In genomic region chr2:157940586-157941185, GRCm38 (mm10) we compare ENCODE assay signal across 11 mouse cellular contexts. TPM values are rescaled to one million over a fixed set of nuclear protein-coding genes. Genes with fewer than 3 reads are reported as not detected.
DNase-seq lines count a peak whose midpoint lies in the region; ATAC-seq lines count a peak whose summit lies in the region.
"Had no signal": no experiment of that assay in that cellular context is flagged by ENCODE, and none has a peak within 500 bp of the region (broad histone marks: within the 10 kb centered on the region; RNA-seq: fewer than 3 reads in every experiment).

No protein-coding gene starts in this region.

- intact Hi-C loops in heart, postnatal 36 days (cut with DNase I): loop anchor here (5.0 kb wide), 1 partner anchor 203 kb away; the partner anchor contains the start of gene Ctnnbl1

- DNase-seq in heart, postnatal 36 days: no peak
- DNase-seq in hindbrain, embryonic 10.5 days (ENCODE audit: low spot score): peak; percentile 25
- DNase-seq in midbrain, embryonic 11.5 days (ENCODE audit: low spot score, missing footprints): peak; percentile 87
- no peak for DNase-seq in urinary bladder, adult 2 months (ENCODE audit: low spot score)
- DNase-seq in thymus, postnatal 10 days (ENCODE audit: low spot score in 2 of 2): no peak

- peak overlapping the region; percentile 37 for H3K4me2 ChIP-seq in heart, embryonic 15.5 days
- peak overlapping the region; percentile 22; the same call in 1 of the 2 replicates for H3K4me2 ChIP-seq in midbrain, embryonic 11.5 days

- WGBS in heart, embryonic 15.5 days: 5% methylated on average over 18 of the region's 18 CpGs
- 7% methylated on average over 18 of the region's 18 CpGs for WGBS in hindbrain, embryonic 10.5 days
- WGBS in midbrain, embryonic 11.5 days: 6% methylated on average over 18 of the region's 18 CpGs

- H3K9ac ChIP-seq in heart, embryonic 15.5 days: 0 out of 2 replicates have a peak overlapping the region, but pooled peaks have one; percentile 3
- H3K9ac ChIP-seq in midbrain, embryonic 11.5 days (ENCODE audit: low read length): peak overlapping the region; percentile 9; the same call in 1 of the 2 replicates

- no peaks in the 10 kb centered on the region for H3K9me3 ChIP-seq in heart, embryonic 15.5 days (replicated peaks)
- H3K9me3 ChIP-seq in hindbrain, embryonic 10.5 days: no peaks in the 10 kb centered on the region
- no peaks in the 10 kb centered on the region for H3K9me3 ChIP-seq in midbrain, embryonic 11.5 days (ENCODE audit: control insufficient read depth, low read length)

- no peak overlapping the region for H3K27ac ChIP-seq in heart, embryonic 15.5 days
- H3K27ac ChIP-seq in hindbrain, embryonic 10.5 days: peak overlapping the region; percentile 53; the same call in 1 of the 2 replicates
- no peak overlapping the region for H3K27ac ChIP-seq in midbrain, embryonic 11.5 days (ENCODE audit: low read depth, low read length)
- H3K27ac ChIP-seq: left cerebral cortex, adult 2 months had no signal

- no peak for ATAC-seq in heart, embryonic 15.5 days (replicated peaks; ENCODE audit: insufficient number of reproducible peaks, insufficient read depth, low FRiP score, low read depth)
- 0 out of 2 replicates have a peak, but pooled peaks have one; percentile 15 for ATAC-seq in common myeloid progenitor, adult 5-6 weeks (replicated peaks; ENCODE audit: low read depth, poor library complexity, severe bottlenecking)
- ATAC-seq in midbrain, embryonic 11.5 days (ENCODE audit: low FRiP score): no peak
- ATAC-seq in erythroid progenitor cell, adult 5-6 weeks (replicated peaks; ENCODE audit: low FRiP score, poor library complexity, severe bottlenecking): no peak

- peak overlapping the region; percentile 6; the same call in 1 of the 2 replicates for H3K4me3 ChIP-seq in heart, embryonic 15.5 days
- peak overlapping the region; percentile 40 for H3K4me3 ChIP-seq in hindbrain, embryonic 10.5 days
- H3K4me3 ChIP-seq in midbrain, embryonic 11.5 days (ENCODE audit: low read depth, low read length): no peak overlapping the region
- H3K4me3 ChIP-seq: left cerebral cortex, adult 2 months; myocyte had no signal

- peaks cover 63% of the 10 kb centered on the region for H3K27me3 ChIP-seq in heart, embryonic 15.5 days
- peaks cover 66% of the 10 kb centered on the region for H3K27me3 ChIP-seq in hindbrain, embryonic 10.5 days (ENCODE audit: insufficient read depth, poor library complexity, severe bottlenecking)
- H3K27me3 ChIP-seq in midbrain, embryonic 11.5 days (ENCODE audit: control insufficient read depth, insufficient read depth, low read length): peaks cover 14% of the 10 kb centered on the region

- no peaks in the 10 kb centered on the region for H3K36me3 ChIP-seq in heart, embryonic 15.5 days
- no peaks in the 10 kb centered on the region for H3K36me3 ChIP-seq in hindbrain, embryonic 10.5 days
- H3K36me3 ChIP-seq in midbrain, embryonic 11.5 days (ENCODE audit: control insufficient read depth, insufficient read depth, low read length): no peaks in the 10 kb centered on the region

- H3K4me1 ChIP-seq in heart, embryonic 15.5 days (replicated peaks): peaks cover 26% of the 10 kb centered on the region
- H3K4me1 ChIP-seq in hindbrain, embryonic 10.5 days (replicated peaks): peaks cover 36% of the 10 kb centered on the region
- H3K4me1 ChIP-seq in midbrain, embryonic 11.5 days (ENCODE audit: control insufficient read depth, insufficient read depth, low read length): peaks cover 23% of the 10 kb centered on the region

RNA-seq across cellular contexts. Expression of gene Vstm2l, which starts 26.2 kb away (rescaled TPM):
- 0.33 TPM in 1 of 2 replicates, not detected in the other for polyA plus RNA-seq in heart, embryonic 15.5 days (2015; fragmentation: Nextera tagmentation; extraction: Ambion mirVana)
- under 1 TPM; 0.22 to 0.24 TPM for total RNA-seq in heart, postnatal 36 days (2021)
- total RNA-seq in common myeloid progenitor, adult 5-6 weeks (2017): not detected in 2 replicates
- 0.62 and 3.2 TPM in 2 replicates for polyA plus RNA-seq in hindbrain, embryonic 10.5 days (2016; fragmentation: Nextera tagmentation; extraction: Ambion mirVana)
- polyA plus RNA-seq in midbrain, embryonic 11.5 days (2014; fragmentation: Nextera tagmentation; extraction: Ambion mirVana): 3.4 and 3.5 TPM in 2 replicates
- polyA plus RNA-seq in urinary bladder, adult 2 months (2012; rRNA removed): 0.04 TPM in 1 of 2 replicates, not detected in the other
- not detected in 2 replicates for total RNA-seq in erythroid progenitor cell, adult 5-6 weeks (2015; ENCODE audit: low replicate concordance)
- total RNA-seq in erythroid progenitor cell, adult 5-6 weeks (2017; ENCODE audit: low replicate concordance): not detected in 2 replicates
- polyA plus RNA-seq: myocyte; spleen, adult 2 months had no signal

Comparison
In these comparisons a context has a peak if more than half of its experiments do, and no peak if none do; other contexts are left out.
1. DNase-seq: peak in hindbrain, embryonic 10.5 days (single experiment) and midbrain, embryonic 11.5 days (single experiment); none in heart, postnatal 36 days (0 of 2), urinary bladder, adult 2 months (single experiment) and thymus, postnatal 10 days (0 of 2).